Mouse (Mus musculus) fat pad, adult 2 months (tissue): ENCODE data around the gene Borcs5.
"Not testable (repeated sequence)": the region's sequence is repeated elsewhere in the genome, so short reads cannot be mapped to it uniquely, and the experiment has no call there.

Experiments used
- DNase-seq: peaks from one replicate; pipeline ENCODE4 v3.0.0-alpha.2; 2011; ENCODE audit warnings: low read depth, low spot score; ENCODE audit errors: extremely low read depth

Gene Borcs5

GRCm38 (mm10) chr6:134669179-134669865 is 30.0 kb downstream of the Borcs5 start:
- no peak for DNase-seq

DNA sequence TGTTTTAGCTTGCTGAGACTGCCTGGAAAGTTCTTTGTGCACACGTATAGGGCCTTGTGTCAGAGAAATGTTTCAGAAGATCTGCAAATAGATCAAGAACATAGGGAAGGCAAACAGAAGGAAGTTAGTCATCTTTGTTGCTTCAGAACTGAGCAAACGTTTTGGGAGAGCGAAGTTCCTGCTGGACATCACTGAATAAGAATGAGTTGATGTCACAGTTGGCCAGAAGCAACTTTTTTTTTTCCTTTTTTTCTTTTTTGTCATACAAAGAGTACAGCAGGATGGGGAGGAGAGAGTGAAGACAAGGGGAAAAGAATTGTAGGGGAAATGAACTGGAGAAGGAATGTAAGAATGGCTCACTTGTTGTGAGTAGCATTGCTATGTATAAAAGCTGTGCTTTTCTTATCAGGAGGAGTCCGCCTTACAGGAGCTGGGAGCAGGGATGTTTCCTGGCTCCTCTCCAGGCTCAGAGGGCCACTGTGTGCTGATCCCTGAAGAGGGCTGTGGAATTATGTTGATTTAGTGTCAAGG is 31.6 kb downstream of the Borcs5 start:
- no peak for DNase-seq

DNA sequence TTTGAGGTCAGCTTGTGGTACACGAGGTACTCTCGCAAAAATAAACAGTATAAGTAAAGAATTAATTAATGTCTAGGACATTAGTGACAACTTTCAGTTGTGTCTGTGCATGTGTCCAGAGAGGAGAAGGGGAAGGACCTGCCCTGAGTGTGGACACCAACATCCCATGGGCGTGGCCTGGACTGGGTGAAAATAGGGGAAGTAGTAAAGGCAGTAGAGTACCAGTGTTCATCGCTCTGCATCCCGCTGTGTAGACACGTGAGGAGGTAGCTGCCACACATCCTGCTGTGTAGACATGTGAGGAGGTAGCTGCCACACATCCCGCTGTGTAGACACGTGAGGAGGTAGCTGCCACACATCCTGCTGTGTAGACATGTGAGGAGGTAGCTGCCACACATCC is 34.4 kb downstream of the Borcs5 start:
- DNase-seq, result not testable (repeated sequence)

DNA sequence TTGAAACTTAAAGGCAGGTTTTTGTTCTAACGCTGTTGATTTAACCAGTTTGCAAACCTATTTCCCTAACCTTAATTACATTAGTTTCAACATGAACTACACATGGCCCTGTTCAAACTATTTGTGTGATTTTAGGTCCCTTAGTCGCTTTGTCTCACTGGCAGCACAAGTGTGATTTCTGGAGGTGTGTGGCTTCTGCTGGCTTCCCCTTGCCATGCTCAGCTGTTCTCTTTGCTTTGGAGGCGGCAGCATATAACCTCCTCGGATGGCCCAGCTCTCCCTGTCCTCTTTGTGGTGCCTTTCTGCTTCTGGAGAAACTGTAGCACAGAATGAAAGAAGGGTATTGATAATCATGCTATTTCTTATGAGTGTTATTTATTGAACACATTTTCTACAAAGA is 38.2 kb downstream of the Borcs5 start:
- no peak for DNase-seq

- DNase-seq, result no peak
These were observed 38.7 kb downstream of the Borcs5 start for GRCm38 (mm10) chr6:134678037-134678436.

- not testable (repeated sequence) for DNase-seq
These were observed 40.0 kb downstream of the Borcs5 start for GRCm38 (mm10) chr6:134679330-134679729.

DNA sequence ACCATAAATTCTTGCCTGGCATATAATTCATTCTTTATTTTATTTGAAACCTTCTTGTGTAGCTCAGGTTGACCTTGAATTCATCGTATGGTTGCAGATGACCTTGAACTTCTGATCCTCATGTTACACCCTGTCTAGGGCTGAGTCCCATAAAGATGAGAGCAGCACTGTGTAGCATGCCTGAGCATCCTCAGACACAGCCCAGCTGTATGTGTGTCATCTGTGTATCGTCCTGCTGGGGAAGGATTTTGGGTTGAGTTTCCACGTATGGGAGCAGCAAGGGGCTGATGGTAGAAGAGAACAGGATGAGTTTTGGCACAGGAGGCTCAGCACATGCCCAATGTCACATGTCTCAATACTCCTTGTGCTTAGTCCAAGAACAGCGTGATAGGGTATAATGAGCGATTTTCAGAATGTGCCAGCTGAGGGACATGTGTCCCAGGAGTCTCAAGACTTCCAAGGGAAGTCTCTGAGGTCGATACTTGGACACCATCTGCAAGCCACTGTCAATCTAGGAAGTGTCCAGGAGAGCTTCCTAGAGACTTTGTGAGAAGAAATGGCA is 45.1 kb downstream of the Borcs5 start:
- DNase-seq, result no peak

DNA sequence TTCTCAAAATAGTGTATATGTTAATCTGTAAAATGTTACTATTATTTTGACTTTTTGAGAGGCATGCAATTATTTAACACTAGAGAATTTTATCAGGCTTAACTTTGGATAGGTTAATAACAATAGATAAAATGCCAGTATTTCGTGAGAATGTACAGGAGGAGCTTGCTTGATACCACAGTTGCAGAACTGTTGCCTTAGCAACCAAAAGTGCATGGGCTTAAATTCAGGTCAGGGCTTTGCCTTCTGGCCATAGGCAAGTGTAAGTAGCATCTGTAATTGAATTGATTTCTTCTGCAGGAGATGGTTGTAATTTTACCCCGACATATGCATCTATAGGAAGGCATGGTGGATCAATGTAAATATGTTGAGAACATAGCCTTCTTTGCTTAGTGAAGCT is 45.7 kb downstream of the Borcs5 start:
- no peak for DNase-seq

DNA sequence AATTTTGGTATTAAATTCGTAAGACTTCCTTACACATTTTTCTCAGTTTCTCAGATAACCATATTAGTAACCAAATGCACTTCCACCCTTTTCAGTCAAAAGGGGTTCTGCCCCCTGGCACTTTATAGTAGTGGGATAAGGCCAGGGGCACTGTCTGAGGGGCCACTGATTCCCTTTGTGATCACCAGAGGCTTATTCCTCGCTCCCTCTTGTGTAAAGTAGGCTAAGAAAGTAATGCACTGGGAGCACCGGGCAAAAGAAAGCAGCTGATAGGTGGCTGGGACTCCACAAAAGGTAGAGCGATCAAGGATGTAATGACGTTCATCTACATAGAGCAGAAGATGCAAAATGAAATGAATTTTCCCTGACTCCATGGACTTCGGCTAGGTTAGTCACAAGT is 46.2 kb downstream of the Borcs5 start:
- DNase-seq, result no peak

DNA sequence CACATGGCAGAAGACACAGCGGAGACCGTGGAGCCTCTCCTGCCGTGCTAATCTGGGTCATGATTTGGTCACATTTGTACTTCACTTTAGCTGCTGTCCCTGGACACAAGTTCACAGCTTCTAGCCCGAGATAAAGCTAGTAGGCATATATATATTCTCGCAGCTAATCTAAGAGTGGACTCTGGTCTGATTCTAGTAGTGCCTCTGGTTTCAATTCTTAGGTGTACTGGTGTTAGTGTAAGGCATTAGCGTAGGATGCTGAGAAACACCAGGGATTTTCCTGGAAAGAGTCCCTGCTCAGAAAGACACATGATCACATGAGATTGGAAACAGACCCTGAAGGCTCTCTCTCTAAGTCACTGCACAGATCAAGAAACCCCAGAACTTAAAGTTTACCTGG is 55.2 kb downstream of the Borcs5 start:
- DNase-seq, result no peak

DNA sequence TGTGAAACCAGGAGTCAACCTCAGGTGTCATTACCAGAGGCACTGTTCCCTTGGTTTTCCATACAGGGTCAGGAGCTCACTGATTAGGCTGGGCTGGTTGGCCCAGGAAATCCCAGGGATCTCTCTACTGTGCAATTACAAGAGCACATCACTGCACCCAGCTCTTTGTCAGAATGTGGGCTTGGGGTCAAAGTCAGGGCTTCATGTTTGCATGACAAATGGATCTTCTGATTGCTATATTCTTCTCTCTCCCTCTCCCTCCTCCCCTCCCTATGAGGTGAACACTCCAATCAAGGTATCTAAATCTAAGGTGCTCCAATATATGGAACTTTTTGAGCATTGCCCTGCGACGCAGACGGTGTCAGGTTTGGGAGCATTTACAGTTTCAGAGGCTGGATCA is 55.7 kb downstream of the Borcs5 start:
- DNase-seq, result no peak

GRCm38 (mm10) chr6:134695625-134696024 is 56.3 kb downstream of the Borcs5 start:
- no peak for DNase-seq

DNA sequence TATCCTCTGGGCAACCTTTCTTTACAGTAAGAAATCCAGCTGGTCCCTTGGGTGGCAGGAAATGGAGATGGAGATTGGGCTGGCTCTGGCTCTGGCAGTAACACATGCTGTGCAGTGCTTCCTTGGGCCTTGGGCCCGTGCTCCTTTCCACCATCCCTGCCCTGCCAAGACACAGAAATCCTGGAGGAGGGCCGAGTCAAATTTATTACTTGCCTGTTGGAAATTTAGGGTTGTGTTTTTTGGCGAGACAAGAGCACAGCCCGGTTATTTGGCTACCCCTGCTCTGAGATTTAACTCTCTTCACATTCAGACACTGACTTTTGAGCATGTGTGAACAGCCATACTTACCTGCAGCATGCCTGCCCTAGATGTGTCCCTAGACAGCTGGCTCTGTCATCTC is 56.8 kb downstream of the Borcs5 start:
- DNase-seq, result peak; percentile 91

DNA sequence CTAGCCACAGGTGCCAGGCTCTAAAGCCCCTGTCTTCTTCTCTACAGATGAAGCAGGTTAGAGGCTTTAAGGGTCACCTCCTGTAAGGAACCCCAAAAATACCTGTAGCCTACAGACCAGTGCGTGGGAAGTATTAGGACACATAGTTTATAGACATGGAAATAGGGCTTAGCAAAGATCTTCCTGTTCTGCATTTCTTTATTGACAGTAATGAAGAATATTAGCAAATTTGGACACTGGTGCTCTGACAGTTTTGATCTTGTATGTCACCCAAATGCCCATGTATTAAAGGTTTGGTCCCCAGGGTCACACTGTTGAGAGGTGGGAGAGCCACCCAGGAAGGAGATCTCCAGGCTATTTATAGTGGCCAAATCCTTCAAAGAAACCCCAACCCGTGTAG is 57.2 kb downstream of the Borcs5 start:
- peak; percentile 72 for DNase-seq

DNA sequence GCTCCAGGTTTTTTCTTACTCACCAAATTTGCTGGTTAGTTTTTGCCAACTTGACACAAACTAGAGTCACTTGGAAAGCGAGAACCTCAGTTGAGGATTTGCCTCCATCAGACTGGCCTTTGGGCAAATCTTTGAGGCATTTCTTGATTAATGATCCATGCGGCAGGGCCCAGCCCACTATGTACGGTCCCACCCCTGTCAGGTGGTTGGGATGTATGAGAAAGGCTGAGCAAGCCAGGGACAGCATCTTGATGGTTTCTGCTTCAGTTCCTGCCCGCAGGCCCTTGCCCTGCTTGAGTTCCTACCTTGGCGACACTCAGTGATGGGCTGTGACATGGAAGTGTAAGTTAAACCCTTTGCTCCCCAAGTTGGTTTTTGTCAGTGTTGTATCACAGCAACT is 58.9 kb downstream of the Borcs5 start:
- no peak for DNase-seq

- DNase-seq, result peak; percentile 83
These were observed 61.3 kb downstream of the Borcs5 start for GRCm38 (mm10) chr6:134700451-134701210.

GRCm38 (mm10) chr6:134701211-134701602 is 61.9 kb downstream of the Borcs5 start:
- DNase-seq, result no peak

DNA sequence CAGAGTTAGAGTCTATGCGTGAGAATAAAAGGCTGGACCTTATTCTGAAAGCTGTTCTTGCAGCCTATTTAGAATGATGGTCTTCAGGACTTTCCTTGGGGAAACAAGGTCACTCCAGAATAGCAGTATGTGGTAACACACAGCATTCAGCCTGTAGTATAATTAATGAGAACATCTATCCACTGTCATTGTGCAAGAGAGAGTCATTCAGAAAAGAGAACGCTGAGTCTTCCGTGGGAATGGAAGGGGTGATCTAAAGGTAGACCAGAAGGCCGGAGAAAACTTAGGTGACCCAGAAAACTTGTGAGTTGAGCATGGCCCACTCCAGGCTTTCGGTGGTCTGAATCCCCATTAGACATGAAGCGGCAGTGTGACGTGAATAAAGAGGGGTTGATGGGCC is 62.9 kb downstream of the Borcs5 start:
- no peak for DNase-seq

DNA sequence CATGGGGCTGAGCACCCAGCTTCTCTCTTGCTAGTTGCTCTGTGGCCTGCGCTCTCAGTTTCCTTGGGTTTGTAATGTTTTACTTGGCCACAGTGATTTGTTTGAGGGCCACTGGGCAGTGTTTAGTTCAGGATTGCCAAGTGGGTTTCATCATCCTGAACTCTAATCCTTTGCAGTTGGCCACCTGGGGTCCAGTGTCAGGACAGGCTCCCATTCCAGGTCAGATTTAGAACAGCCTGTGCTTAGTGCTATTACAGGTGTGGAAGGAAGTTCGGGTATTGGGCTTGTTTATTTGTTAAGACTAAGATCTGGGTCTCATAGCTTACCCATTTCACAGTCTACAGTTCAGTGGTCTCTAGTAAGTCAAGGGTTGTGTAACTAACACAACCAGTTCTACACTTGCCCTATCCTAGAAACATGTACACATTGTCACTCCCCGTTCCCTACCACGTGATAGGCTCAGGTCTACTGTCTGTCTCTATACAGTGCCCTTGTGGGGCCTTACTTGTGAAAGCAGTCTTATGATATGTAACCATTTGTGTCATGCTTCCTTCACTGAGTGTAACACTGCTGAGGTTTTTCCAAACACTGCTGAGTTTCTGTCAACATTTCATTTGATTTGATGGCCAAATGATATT is 63.9 kb downstream of the Borcs5 start:
- peak; percentile 74 for DNase-seq

- no peak for DNase-seq
These were observed 67.2 kb downstream of the Borcs5 start for GRCm38 (mm10) chr6:134706467-134706866.

DNA sequence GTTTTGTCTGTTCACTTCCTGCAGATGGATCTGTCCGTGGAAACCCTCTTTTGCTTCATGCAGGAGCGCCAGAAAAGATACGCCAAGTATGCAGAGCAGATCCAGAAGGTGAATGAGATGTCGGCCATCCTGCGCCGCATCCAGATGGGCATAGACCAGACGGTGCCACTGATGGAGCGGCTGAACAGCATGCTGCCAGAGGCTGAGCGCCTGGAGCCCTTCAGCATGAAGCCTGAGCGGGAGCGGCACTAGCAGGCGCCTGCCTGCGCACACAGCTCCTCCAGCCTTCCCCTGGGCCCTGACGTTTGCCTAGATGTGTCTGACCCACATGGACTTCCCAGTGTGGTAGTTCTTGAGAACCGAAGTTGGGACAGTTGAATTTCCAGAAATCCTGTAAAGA is 70.7 kb downstream of the Borcs5 start:
- DNase-seq, result no peak

DNA sequence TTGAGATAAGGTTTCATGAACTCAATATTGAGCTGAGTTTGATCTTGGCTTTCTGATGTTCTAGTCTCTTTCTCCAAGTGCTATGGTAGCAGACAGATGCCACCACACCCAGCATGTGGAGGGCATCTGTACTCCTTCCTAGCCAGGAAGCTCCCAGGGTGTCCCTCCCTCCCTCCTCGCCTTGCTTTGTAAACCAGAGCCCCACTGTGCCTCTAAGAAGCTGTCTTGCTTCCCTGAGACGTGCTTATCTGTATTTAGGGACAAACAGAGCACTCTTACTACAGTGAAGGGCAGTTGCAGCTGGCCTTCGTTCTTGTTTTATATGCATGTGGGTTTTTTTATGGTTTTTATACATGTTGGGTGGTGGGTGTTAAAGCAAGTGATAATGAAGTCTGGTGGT is 74.0 kb downstream of the Borcs5 start:
- no peak for DNase-seq
